Mouse (Mus musculus) splenic B cell, adult 2 months (primary cell): ENCODE data around the gene Frmd3.
"Not testable (repeated sequence)": the region's sequence is repeated elsewhere in the genome, so short reads cannot be mapped to it uniquely, and the experiment has no call there.

Experiments
- DNase-seq: peaks from one replicate; pipeline ENCODE4 v3.0.0-alpha.2; 2011; ENCODE audit warnings: low read depth, low spot score
- H3K27me3 ChIP-seq: 2 replicates; pipeline ENCODE4 v1.6.1; 2012; ENCODE audit warnings: mild to moderate bottlenecking, low read length, moderate library complexity, mixed read lengths; ENCODE audit not compliant: control insufficient read depth, poor library complexity, insufficient read depth, severe bottlenecking
- H3K36me3 ChIP-seq: 2 replicates; pipeline ENCODE4 v1.6.1; 2012; ENCODE audit warnings: mild to moderate bottlenecking, low read length, moderate library complexity, mixed read lengths; ENCODE audit not compliant: control insufficient read depth, poor library complexity, insufficient read depth, severe bottlenecking

Gene Frmd3

GRCm38 (mm10) chr4:74013211-74014047 is at the start of gene Frmd3:
Frmd3 (plus strand) TSS chr4:74013442.
- H3K27me3 ChIP-seq, result no peaks in the 10 kb centered on the region
- H3K36me3 ChIP-seq, result no peaks in the 10 kb centered on the region
- no peak for DNase-seq

DNA sequence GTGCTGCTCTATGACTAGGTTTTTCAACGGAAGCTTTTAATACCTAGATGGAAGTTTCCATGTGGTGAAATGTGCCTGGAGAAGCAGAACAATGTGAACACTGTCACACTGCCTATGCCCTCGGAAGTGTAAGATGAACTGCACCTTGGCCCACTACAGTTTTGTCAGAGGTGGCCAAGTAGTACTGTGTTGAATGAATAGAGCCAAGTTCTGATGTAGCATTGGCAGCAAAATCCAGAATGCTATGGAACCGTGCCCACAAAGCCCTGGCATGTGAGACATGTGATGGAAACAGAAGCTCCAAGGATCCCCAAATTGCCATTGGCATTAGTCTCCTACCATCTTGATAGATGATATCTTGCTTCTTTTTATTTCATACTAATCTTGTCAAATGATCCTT is 32.8 kb upstream of the Frmd3 start:
- DNase-seq, result no peak
- Histone ChIP-seq H3K36me3 (no peaks in the 10 kb centered on the region), H3K27me3 (no peaks in the 10 kb centered on the region)

DNA sequence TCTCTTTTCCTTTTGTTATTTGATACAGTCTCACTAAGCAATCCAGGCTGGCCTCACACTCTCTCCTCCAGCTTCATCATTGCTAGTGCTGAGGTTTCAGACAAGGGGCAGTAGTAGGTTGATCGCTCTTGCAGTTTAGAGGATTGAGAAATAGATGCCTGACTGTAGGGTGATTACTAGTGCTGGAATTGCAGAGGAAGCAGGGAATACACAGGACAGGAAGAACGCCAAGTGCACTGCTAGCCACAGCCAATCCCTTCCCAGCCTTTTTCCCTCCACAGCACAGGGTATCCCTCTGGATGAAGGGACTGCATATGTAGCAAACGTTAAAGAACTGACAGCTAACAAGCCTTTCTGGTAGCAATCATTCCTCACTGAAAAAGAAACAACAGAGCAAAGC is 965 bp upstream of the Frmd3 start:
- DNase-seq, result no peak
- no peaks in the 10 kb centered on the region for H3K27me3 ChIP-seq
- no peaks in the 10 kb centered on the region for H3K36me3 ChIP-seq

DNA sequence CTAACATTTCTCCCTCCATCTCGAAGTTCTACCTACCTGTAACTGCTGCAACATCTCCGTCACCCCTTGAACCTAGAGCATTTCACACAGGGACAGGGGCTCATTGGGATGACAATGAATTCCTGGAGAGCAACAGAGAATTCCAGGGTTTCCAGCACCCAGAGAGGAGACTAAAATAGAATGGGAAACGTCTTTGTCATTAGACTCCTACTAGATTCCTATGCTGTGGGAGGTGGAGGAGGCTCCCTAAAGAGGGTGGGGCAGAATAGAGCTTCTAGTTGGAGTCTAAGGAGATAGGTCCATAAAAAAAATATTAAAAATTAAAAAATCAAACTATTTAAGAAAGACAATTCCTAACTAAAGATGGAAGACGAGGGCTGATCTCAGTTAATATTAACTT is 542 bp upstream of the Frmd3 start:
- no peak for DNase-seq
- Histone ChIP-seq H3K27me3 (no peaks in the 10 kb centered on the region), H3K36me3 (no peaks in the 10 kb centered on the region)

GRCm38 (mm10) chr4:74014048-74014500 is 832 bp downstream of the Frmd3 start:
- no peaks in the 10 kb centered on the region for H3K27me3 ChIP-seq
- DNase-seq, result no peak
- no peaks in the 10 kb centered on the region for H3K36me3 ChIP-seq

DNA sequence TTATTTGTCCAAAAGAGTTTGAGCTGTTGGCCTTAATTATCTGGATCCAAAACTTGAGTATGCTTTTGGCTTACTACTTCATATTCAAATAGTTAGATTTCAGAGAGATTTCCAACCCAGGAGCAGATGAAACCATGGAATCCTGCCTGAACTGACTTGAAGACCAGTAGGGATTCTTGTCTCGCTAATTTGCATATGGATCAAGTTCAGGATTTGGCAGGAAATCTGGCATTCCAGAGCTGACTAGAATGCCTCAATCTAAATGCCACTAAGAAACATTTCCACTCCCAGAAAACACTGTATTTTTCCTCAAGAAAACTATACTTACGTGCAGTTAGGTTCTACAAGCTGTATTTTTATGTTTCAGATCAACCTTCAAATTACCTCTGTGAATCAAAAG is 6.8 kb downstream of the Frmd3 start:
- Histone ChIP-seq H3K36me3 (no peaks in the 10 kb centered on the region), H3K27me3 (no peaks in the 10 kb centered on the region)
- no peak for DNase-seq

DNA sequence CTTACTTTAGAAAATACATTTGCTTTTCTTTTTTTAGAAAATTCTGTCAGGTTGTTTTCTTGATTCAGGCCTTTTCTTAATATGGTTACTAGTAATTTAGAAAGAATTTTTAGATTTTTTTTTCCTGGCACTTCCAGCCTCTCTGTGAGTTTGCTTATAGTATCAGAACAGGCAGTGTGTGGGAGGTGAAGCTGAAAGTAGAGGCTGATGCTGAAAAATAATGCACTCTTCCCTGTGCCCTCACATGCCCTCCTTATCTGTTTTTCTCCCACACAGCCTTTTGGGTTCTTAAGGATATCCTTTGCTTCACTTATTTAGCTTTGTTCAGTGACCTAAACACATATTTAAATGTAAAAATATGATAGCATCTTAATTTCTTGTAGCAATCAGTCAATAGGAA is 30.0 kb downstream of the Frmd3 start:
- no peak for DNase-seq
- no peaks in the 10 kb centered on the region for H3K27me3 ChIP-seq

DNA sequence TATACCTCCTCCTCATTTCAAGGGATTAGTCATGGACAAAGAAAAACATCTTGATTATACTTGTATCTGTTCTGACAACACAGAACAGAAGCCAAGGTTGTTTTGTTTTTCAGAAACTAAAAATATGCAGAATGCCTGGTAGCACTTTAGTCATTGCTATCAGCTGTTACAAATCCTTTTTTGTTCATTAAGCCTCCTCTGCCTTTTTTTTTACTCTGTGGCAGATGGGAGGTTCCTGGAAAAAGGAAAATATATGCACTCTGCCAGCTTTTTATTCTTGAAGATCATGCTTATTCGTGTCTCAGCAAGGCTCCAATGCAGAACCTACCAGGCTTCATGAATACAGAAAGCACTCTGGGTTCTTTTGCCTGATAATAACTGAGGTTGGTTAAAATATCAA is 38.5 kb downstream of the Frmd3 start:
- Histone ChIP-seq H3K36me3 (no peaks in the 10 kb centered on the region), H3K27me3 (no peaks in the 10 kb centered on the region)
- no peak for DNase-seq

More for the DNA sequence above, 30.0 kb downstream of the Frmd3 start:
- H3K36me3 ChIP-seq, result no peaks in the 10 kb centered on the region

- H3K27me3 ChIP-seq, result no peaks in the 10 kb centered on the region
- H3K36me3 ChIP-seq, result no peaks in the 10 kb centered on the region
- no peak for DNase-seq
Observed at GRCm38 (mm10) chr4:74076727-74077126, 63.5 kb downstream of the Frmd3 start.

GRCm38 (mm10) chr4:74110816-74111215 is 97.6 kb downstream of the Frmd3 start:
- DNase-seq, result no peak
- Histone ChIP-seq H3K27me3 (no peaks in the 10 kb centered on the region), H3K36me3 (no peaks in the 10 kb centered on the region)

GRCm38 (mm10) chr4:74191528-74191927 is 178.3 kb downstream of the Frmd3 start:
- no peak for DNase-seq
- no peaks in the 10 kb centered on the region for H3K36me3 ChIP-seq
- H3K27me3 ChIP-seq, result no peaks in the 10 kb centered on the region

DNA sequence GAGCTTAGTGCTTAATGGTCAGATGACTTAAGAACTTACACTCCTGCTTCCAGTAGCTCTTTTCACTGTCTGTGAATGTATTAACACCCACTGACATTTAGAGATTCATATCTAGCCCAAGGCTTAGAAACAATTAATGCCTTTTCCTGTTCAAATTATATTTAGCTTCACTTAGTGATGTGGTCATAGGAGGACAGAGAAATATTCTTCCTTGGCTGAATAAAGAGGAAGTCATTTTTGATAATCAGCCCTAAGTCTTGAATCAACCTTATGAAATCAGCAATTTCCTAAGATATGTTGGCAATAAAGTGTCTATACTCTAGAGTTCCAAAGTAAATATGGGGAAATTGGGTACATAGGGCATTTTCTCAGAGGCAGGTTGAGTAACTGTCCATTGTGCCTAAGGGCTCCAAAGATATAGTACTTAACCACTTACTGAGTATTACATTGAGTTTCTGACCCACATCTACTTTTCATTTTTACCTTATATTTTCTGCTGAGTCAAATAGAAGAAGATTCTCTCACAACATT is 188.1 kb downstream of the Frmd3 start:
- H3K27me3 ChIP-seq, result no peaks in the 10 kb centered on the region
- DNase-seq, result no peak
- no peaks in the 10 kb centered on the region for H3K36me3 ChIP-seq

- not testable (repeated sequence) for DNase-seq, H3K27me3 ChIP-seq, H3K36me3 ChIP-seq
Observed at GRCm38 (mm10) chr4:74221780-74222179, 208.5 kb downstream of the Frmd3 start.

DNA sequence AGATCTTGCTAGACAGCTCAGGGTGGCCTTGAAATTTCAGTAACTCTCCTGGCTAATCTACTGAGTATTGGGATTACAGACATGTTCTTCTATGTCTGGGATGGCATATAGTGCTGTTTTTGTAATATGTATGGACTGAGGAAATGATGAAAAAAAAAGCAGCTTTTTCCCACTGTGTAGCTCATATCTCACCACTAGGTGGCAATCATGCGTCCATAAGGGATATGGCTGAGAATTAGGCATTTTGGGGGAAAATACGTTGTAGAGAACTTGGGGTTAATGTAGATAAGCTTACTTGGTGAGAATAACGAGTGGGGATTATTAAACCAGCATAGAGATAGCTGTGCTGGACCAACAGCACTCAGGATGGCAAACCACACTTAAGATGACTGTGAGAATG is 209.1 kb downstream of the Frmd3 start:
- Histone ChIP-seq H3K27me3 (no peaks in the 10 kb centered on the region), H3K36me3 (no peaks in the 10 kb centered on the region)
- peak; percentile 33 for DNase-seq

GRCm38 (mm10) chr4:74224210-74224609 is 211.0 kb downstream of the Frmd3 start:
- DNase-seq, result no peak
- Histone ChIP-seq H3K27me3 (no peaks in the 10 kb centered on the region), H3K36me3 (no peaks in the 10 kb centered on the region)
